Mouse (Mus musculus): ENCODE data around the gene Gm4907. TPM values are rescaled to one million over a fixed set of nuclear protein-coding genes. Genes with fewer than 3 reads are reported as not detected.
"Not testable (repeated sequence)": the region's sequence is repeated elsewhere in the genome, so short reads cannot be mapped to it uniquely, and the experiment has no call there.

Gm4907 gene
- total RNA-seq (2012; rRNA removed): not detected in 2 replicates
- polyA plus RNA-seq (2012; ENCODE audit: insufficient read depth in 1 of 2, insufficient read length in 2 of 2, low read depth in 1 of 2, low replicate concordance in 2 of 2, missing spikeins in 1 of 2): not detected

GRCm38 (mm10) chrX:23882253-23882652 is at the start of gene Gm4907:
Gene Gm4907, plus strand, starts transcription at chrX:23882553.
- not testable (repeated sequence) for H3K79me2 ChIP-seq (ENCODE audit: control insufficient read depth, insufficient read depth, low read length, poor library complexity); H3K27ac ChIP-seq (ENCODE audit: control insufficient read depth, low read depth, low read length); H3K4me1 ChIP-seq (ENCODE audit: control insufficient read depth in 1 of 2, insufficient read depth in 2 of 2, low read length in 2 of 2); H3K9me3 ChIP-seq (replicated peaks; ENCODE audit: insufficient read depth, low read length); H3K9ac ChIP-seq (ENCODE audit: control insufficient read depth, low read depth, low read length, poor library complexity, severe bottlenecking); DNase-seq (ENCODE audit: low read depth, low spot score); H3K36me3 ChIP-seq (ENCODE audit: control insufficient read depth in 1 of 2, insufficient read depth in 2 of 2, low read length in 2 of 2); H3K4me3 ChIP-seq (ENCODE audit: control insufficient read depth in 1 of 2, insufficient read depth in 1 of 2, low read depth in 2 of 2, low read length in 2 of 2); H3K27me3 ChIP-seq (ENCODE audit: control insufficient read depth in 1 of 2, insufficient read depth in 2 of 2, low read length in 2 of 2)

- not testable (repeated sequence) for H3K79me2 ChIP-seq (ENCODE audit: control insufficient read depth, insufficient read depth, low read length, poor library complexity); H3K36me3 ChIP-seq (ENCODE audit: control insufficient read depth in 1 of 2, insufficient read depth in 2 of 2, low read length in 2 of 2); H3K9ac ChIP-seq (ENCODE audit: control insufficient read depth, low read depth, low read length, poor library complexity, severe bottlenecking); DNase-seq (ENCODE audit: low read depth, low spot score); H3K27ac ChIP-seq (ENCODE audit: control insufficient read depth, low read depth, low read length); H3K27me3 ChIP-seq (ENCODE audit: control insufficient read depth in 1 of 2, insufficient read depth in 2 of 2, low read length in 2 of 2); H3K9me3 ChIP-seq (replicated peaks; ENCODE audit: insufficient read depth, low read length); H3K4me3 ChIP-seq (ENCODE audit: control insufficient read depth in 1 of 2, insufficient read depth in 1 of 2, low read depth in 2 of 2, low read length in 2 of 2); H3K4me1 ChIP-seq (ENCODE audit: control insufficient read depth in 1 of 2, insufficient read depth in 2 of 2, low read length in 2 of 2)
Measured at GRCm38 (mm10) chrX:23833784-23834183, 48.6 kb upstream of the Gm4907 start.

- Histone ChIP-seq H3K27me3 (ENCODE audit: control insufficient read depth in 1 of 2, insufficient read depth in 2 of 2, low read length in 2 of 2) (no peaks in the 10 kb centered on the region), H3K27ac (ENCODE audit: control insufficient read depth, low read depth, low read length) (no peak overlapping the region), H3K36me3 (ENCODE audit: control insufficient read depth in 1 of 2, insufficient read depth in 2 of 2, low read length in 2 of 2) (no peaks in the 10 kb centered on the region), H3K4me3 (ENCODE audit: control insufficient read depth in 1 of 2, insufficient read depth in 1 of 2, low read depth in 2 of 2, low read length in 2 of 2) (no peak overlapping the region), H3K79me2 (ENCODE audit: control insufficient read depth, insufficient read depth, low read length, poor library complexity) (no peaks in the 10 kb centered on the region), H3K4me1 (ENCODE audit: control insufficient read depth in 1 of 2, insufficient read depth in 2 of 2, low read length in 2 of 2) (no peaks in the 10 kb centered on the region), H3K9ac (ENCODE audit: control insufficient read depth, low read depth, low read length, poor library complexity, severe bottlenecking) (no peak overlapping the region), H3K9me3 (replicated peaks; ENCODE audit: insufficient read depth, low read length) (no peaks in the 10 kb centered on the region)
- no peak for DNase-seq (ENCODE audit: low read depth, low spot score)
- TF ChIP-seq POLR2AphosphoS2 (IDR thresholded peaks at IDR 0.05; ENCODE audit: low read length): no peak
- TF ChIP-seq SIN3A (IDR thresholded peaks at IDR 0.05; ENCODE audit: low read length): no peak
- TF ChIP-seq MYB (IDR thresholded peaks at IDR 0.05; ENCODE audit: low read depth, low read length): no peak
- no peak for TF ChIP-seq NRF1 (IDR thresholded peaks at IDR 0.05; ENCODE audit: insufficient read depth, low read depth, low read length, poor library complexity, severe bottlenecking)
- no peak for TF ChIP-seq BHLHE40 (IDR thresholded peaks at IDR 0.05; ENCODE audit: borderline replicate concordance, low read depth, low read length)
- TF ChIP-seq TBP (IDR thresholded peaks at IDR 0.05; ENCODE audit: low read depth, low read length): no peak
- TF ChIP-seq SMC3 (IDR thresholded peaks at IDR 0.05; ENCODE audit: low read depth, low read length): no peak
- TF ChIP-seq MAFK (IDR thresholded peaks at IDR 0.05; ENCODE audit: borderline replicate concordance, low read depth, low read length): no peak
- TF ChIP-seq ETS1 (IDR thresholded peaks at IDR 0.05; ENCODE audit: low read depth, low read length): no peak
- no peak for TF ChIP-seq TCF12 (IDR thresholded peaks at IDR 0.05; ENCODE audit: low read depth, low read length)
- no peak for TF ChIP-seq KAT2A (conservative IDR thresholded peaks at IDR 0.05; ENCODE audit: low read depth, low read length)
- no peak for TF ChIP-seq ZNF384 (IDR thresholded peaks at IDR 0.05; ENCODE audit: low read depth, low read length)
- TF ChIP-seq POLR2A (IDR thresholded peaks at IDR 0.05; ENCODE audit: control insufficient read depth in 1 of 2, insufficient read depth in 1 of 2, low read depth in 1 of 2, low read length in 2 of 2, poor library complexity in 1 of 2): no peak
- TF ChIP-seq NELFE (IDR thresholded peaks at IDR 0.05; ENCODE audit: low read depth, low read length): no peak
Measured at GRCm38 (mm10) chrX:23840921-23841320, 41.4 kb upstream of the Gm4907 start.

All from MEL (cell line).